Mouse (Mus musculus): ENCODE measurements around the gene Eps8. TPM values are rescaled to one million over a fixed set of nuclear protein-coding genes. Genes with fewer than 3 reads are reported as not detected.

Eps8 gene
- polyA plus RNA-seq, 1 experiment from 2014 or later, result 16.2 TPM

DNA sequence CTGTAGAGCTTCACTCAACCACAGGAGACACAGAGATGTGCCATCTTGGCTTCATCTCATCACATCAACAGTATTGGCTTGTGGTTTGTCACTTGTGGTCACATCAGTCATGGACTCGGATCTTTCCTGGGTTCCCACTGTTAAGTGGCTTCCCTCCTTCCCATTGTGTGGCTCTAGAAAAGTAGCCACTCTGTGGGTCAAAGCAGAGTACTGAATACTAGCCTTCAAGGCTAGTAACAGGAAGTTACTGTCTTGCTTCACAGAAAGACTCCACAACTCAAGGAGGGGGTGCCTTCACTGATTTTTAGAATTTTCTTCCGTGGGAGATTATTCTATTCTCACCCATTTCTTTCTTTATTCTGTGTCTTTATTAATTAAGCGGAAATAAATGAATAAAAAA is 109.3 kb downstream of the Eps8 start:
- Histone ChIP-seq H3K4me2 (no peak overlapping the region), H3K4me3 (no peak overlapping the region), H3K9ac (no peak overlapping the region), H3K27me3 (replicated peaks) (no peaks in the 10 kb centered on the region), H3K4me1 (replicated peaks) (peaks cover 48% of the 10 kb centered on the region), H3K27ac (ENCODE audit: poor library complexity, severe bottlenecking) (no peak overlapping the region), H3K36me3 (no peaks in the 10 kb centered on the region), H3K9me3 (replicated peaks) (0 out of 2 replicates have a peak, but pooled peaks cover 5% of the 10 kb centered on the region)
- no peak for ATAC-seq (ENCODE audit: insufficient number of reproducible peaks, low FRiP score)
- 83% methylated on average over 3 of the region's 3 CpGs for WGBS

DNA sequence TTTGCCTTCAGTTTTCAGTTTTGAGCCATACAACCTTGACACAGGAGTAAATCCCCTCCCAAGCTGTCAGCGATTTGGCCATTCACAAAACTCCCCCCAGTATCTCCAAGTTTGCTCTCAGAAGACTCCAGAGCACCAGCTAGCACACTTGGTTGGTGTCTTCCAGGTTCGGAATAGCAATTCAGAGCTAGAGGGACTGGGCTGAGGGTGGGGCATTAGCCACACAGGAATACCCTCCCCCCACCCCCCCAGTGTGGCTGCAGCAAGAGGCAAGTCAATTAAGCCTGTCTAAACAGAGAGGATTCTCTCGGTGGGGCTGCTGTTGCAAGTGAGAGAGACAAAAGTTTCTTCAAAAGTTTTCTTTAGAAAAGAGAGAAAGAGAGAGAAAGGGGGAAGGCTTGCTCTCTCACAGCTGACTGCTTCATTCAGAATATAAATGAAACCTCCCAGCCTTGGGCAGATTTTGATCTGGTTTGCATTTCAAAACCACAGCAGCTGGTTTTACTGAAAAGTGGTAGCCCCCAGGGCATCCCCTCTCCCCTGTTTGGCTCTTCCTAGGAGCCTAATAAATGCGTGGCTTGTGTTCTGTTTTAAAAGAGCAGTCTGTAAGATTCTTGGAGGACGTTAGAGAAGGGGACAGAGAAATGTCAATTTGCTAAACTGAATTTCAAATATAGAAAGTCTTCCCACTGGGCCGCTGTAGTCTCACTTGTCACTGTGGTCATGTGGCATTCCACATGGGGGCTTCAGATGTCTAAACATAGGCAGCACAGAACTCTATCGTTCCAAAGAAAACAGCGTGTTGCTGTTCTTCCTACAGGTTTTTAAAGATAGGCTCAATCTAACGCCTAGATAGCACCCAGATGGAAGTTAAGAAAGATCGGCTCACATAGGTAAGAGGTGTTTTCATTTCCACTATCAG is 112.2 kb downstream of the Eps8 start:
- H3K4me2 ChIP-seq, result peak overlapping the region; percentile 29
- 0 out of 2 replicates have a peak overlapping the region, but pooled peaks have one; percentile 7 for H3K27ac ChIP-seq (ENCODE audit: poor library complexity, severe bottlenecking)

DNA sequence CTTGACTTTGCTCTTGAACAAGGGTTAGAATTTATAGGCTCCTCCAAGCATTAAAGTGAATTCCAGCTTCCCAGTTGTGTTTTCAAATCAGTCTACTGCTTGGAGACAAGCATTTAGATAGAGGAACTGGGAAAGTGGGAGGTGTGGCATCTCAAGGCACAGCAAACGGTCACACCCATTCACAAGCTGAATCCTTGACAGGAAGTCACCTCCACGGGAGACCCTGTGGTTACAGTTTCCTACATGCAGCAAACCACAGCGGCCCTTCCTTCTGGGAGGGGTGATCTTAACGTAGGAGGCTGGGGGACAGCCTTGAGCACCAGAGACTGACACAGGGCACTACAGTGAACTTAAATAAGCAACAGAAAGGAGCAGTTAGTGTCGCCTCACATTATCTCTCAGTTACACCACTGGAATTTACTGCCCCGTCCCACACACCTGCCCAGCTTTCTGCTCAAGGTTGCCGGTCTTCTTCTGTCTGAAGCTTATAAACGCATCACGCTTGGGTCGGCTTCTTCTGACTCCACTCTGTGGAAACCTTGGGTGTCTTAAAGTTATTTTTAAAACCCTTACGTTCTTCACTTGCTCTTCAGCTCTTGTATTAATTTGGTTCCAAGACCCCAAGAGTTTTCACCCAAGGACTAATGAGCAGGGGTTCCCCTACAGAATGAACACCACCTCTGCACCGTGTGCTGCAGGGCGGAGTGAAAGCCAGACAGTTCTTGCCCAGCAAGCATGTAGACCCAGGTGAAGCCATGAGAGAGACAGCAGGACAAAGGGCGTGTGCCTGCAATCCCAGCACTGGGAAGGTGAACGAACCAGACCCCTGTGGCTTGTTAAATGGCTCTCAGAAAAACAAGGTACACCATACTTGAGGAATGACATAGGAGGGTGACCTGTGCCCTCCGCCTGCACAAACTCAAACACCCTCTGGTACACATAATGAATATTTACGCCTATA is 113.2 kb downstream of the Eps8 start:
- no peak for ATAC-seq (ENCODE audit: insufficient number of reproducible peaks, low FRiP score)
- 46% methylated on average over 17 of the region's 17 CpGs for WGBS
- Histone ChIP-seq H3K27me3 (replicated peaks) (no peaks in the 10 kb centered on the region), H3K36me3 (no peaks in the 10 kb centered on the region), H3K4me2 (no peak overlapping the region), H3K27ac (ENCODE audit: poor library complexity, severe bottlenecking) (no peak overlapping the region), H3K9me3 (replicated peaks) (0 out of 2 replicates have a peak, but pooled peaks cover 5% of the 10 kb centered on the region), H3K9ac (no peak overlapping the region), H3K4me1 (replicated peaks) (peaks cover 28% of the 10 kb centered on the region), H3K4me3 (no peak overlapping the region)

More for the DNA sequence above, 112.2 kb downstream of the Eps8 start:
- ATAC-seq (ENCODE audit: insufficient number of reproducible peaks, low FRiP score), result no peak
- no peak overlapping the region for H3K4me3 ChIP-seq
- no peaks in the 10 kb centered on the region for H3K27me3 ChIP-seq (replicated peaks)
- no peaks in the 10 kb centered on the region for H3K36me3 ChIP-seq
- 9% methylated on average over 10 of the region's 10 CpGs for WGBS
- H3K9ac ChIP-seq, result no peak overlapping the region
- H3K9me3 ChIP-seq (replicated peaks), result 0 out of 2 replicates have a peak, but pooled peaks cover 5% of the 10 kb centered on the region
- peaks cover 30% of the 10 kb centered on the region for H3K4me1 ChIP-seq (replicated peaks)

GRCm38 (mm10) chr6:137540800-137541199 is 113.9 kb downstream of the Eps8 start:
- Histone ChIP-seq H3K27ac (ENCODE audit: poor library complexity, severe bottlenecking) (no peak overlapping the region), H3K4me1 (replicated peaks) (peaks cover 28% of the 10 kb centered on the region), H3K4me2 (no peak overlapping the region), H3K4me3 (no peak overlapping the region), H3K9me3 (replicated peaks) (0 out of 2 replicates have a peak, but pooled peaks cover 8% of the 10 kb centered on the region), H3K9ac (no peak overlapping the region), H3K27me3 (replicated peaks) (no peaks in the 10 kb centered on the region), H3K36me3 (peaks cover 4% of the 10 kb centered on the region)
- no peak for ATAC-seq (ENCODE audit: insufficient number of reproducible peaks, low FRiP score)
- 73% methylated on average over 5 of the region's 5 CpGs for WGBS

GRCm38 (mm10) chr6:137540346-137540745 is 114.3 kb downstream of the Eps8 start:
- no peaks in the 10 kb centered on the region for H3K27me3 ChIP-seq (replicated peaks)
- H3K4me1 ChIP-seq (replicated peaks), result peaks cover 28% of the 10 kb centered on the region
- H3K9me3 ChIP-seq (replicated peaks), result 0 out of 2 replicates have a peak, but pooled peaks cover 9% of the 10 kb centered on the region
- no peak overlapping the region for H3K9ac ChIP-seq
- H3K4me3 ChIP-seq, result no peak overlapping the region
- no peak for ATAC-seq (ENCODE audit: insufficient number of reproducible peaks, low FRiP score)
- no peak overlapping the region for H3K27ac ChIP-seq (ENCODE audit: poor library complexity, severe bottlenecking)
- H3K36me3 ChIP-seq, result peaks cover 4% of the 10 kb centered on the region
- no peak overlapping the region for H3K4me2 ChIP-seq
- WGBS, result 77% methylated on average over 6 of the region's 6 CpGs

- Histone ChIP-seq H3K36me3 (peaks cover 4% of the 10 kb centered on the region), H3K4me1 (replicated peaks) (peaks cover 28% of the 10 kb centered on the region), H3K27ac (ENCODE audit: poor library complexity, severe bottlenecking) (no peak overlapping the region), H3K9me3 (replicated peaks) (0 out of 2 replicates have a peak, but pooled peaks cover 4% of the 10 kb centered on the region), H3K4me3 (no peak overlapping the region), H3K4me2 (no peak overlapping the region), H3K9ac (no peak overlapping the region), H3K27me3 (replicated peaks) (no peaks in the 10 kb centered on the region)
- ATAC-seq (ENCODE audit: insufficient number of reproducible peaks, low FRiP score), result no peak
- 66% methylated on average over 7 of the region's 7 CpGs for WGBS
Measured at GRCm38 (mm10) chr6:137539219-137539618, 115.5 kb downstream of the Eps8 start.

DNA sequence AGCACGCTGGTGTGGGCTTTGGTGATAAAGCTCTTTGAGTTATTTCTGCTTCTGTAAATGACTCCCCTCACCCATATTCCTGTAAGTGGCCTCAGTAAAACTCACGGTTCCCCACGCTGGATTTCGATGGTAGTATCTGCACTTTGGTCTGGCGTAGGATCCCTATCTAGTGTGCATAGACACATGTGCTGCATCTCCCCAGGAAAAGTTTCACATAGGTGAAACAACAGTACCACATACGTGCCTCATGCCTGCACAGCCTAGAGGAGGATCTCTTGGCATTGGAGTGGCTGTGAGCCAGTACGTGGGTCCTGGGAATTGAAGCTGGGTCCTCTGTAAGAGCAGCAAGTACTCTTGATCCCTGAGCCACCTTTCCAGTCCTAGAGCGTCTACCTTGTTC is 121.9 kb downstream of the Eps8 start:
- WGBS, result 76% methylated on average over 8 of the region's 8 CpGs
- H3K4me2 ChIP-seq, result no peak overlapping the region
- no peak overlapping the region for H3K9ac ChIP-seq
- no peaks in the 10 kb centered on the region for H3K27me3 ChIP-seq (replicated peaks)
- H3K4me1 ChIP-seq (replicated peaks), result 0 out of 2 replicates have a peak, but pooled peaks cover 1% of the 10 kb centered on the region
- no peak overlapping the region for H3K27ac ChIP-seq (ENCODE audit: poor library complexity, severe bottlenecking)
- no peak for ATAC-seq (ENCODE audit: insufficient number of reproducible peaks, low FRiP score)
- H3K9me3 ChIP-seq (replicated peaks), result 0 out of 2 replicates have a peak, but pooled peaks cover 4% of the 10 kb centered on the region
- peaks cover 4% of the 10 kb centered on the region for H3K36me3 ChIP-seq
- H3K4me3 ChIP-seq, result no peak overlapping the region

DNA sequence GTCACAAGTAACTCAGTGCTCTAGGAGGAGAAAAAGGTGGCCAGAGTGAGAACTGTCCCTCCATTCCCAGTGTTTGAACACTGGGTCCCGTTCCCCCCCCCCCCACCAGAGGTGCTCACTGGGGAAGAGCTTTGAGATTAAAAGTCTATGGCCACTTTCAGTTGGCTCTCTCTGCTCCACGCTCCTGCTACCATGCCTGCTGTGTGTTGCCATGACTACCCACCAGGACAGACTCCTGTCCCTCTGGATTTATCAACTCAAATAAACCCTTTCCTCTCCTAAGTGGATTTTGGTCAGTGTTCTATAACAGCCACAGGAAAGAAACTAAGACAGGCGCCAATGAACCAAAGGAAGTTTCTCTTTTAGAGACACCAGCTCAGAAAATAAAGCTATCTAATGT is 128.9 kb downstream of the Eps8 start:
- Histone ChIP-seq H3K9me3 (replicated peaks) (no peaks in the 10 kb centered on the region), H3K36me3 (peaks cover 4% of the 10 kb centered on the region; the same call in 1 of the 2 replicates), H3K27me3 (replicated peaks) (no peaks in the 10 kb centered on the region), H3K4me3 (no peak overlapping the region), H3K4me2 (no peak overlapping the region), H3K27ac (ENCODE audit: poor library complexity, severe bottlenecking) (no peak overlapping the region), H3K9ac (no peak overlapping the region), H3K4me1 (replicated peaks) (0 out of 2 replicates have a peak, but pooled peaks cover 7% of the 10 kb centered on the region)
- 20% methylated on average over 3 of the region's 3 CpGs for WGBS
- no peak for ATAC-seq (ENCODE audit: insufficient number of reproducible peaks, low FRiP score)

GRCm38 (mm10) chr6:137520343-137520704 is 134.4 kb downstream of the Eps8 start:
- H3K4me1 ChIP-seq (replicated peaks), result 0 out of 2 replicates have a peak, but pooled peaks cover 3% of the 10 kb centered on the region
- no peaks in the 10 kb centered on the region for H3K9me3 ChIP-seq (replicated peaks)
- H3K27me3 ChIP-seq (replicated peaks), result no peaks in the 10 kb centered on the region
- ATAC-seq (ENCODE audit: insufficient number of reproducible peaks, low FRiP score), result no peak
- H3K4me2 ChIP-seq, result no peak overlapping the region
- peaks cover 4% of the 10 kb centered on the region; the same call in 1 of the 2 replicates for H3K36me3 ChIP-seq
- H3K27ac ChIP-seq (ENCODE audit: poor library complexity, severe bottlenecking), result no peak overlapping the region
- H3K4me3 ChIP-seq, result no peak overlapping the region
- no peak overlapping the region for H3K9ac ChIP-seq
- WGBS, result 81% methylated on average over 8 of the region's 8 CpGs

DNA sequence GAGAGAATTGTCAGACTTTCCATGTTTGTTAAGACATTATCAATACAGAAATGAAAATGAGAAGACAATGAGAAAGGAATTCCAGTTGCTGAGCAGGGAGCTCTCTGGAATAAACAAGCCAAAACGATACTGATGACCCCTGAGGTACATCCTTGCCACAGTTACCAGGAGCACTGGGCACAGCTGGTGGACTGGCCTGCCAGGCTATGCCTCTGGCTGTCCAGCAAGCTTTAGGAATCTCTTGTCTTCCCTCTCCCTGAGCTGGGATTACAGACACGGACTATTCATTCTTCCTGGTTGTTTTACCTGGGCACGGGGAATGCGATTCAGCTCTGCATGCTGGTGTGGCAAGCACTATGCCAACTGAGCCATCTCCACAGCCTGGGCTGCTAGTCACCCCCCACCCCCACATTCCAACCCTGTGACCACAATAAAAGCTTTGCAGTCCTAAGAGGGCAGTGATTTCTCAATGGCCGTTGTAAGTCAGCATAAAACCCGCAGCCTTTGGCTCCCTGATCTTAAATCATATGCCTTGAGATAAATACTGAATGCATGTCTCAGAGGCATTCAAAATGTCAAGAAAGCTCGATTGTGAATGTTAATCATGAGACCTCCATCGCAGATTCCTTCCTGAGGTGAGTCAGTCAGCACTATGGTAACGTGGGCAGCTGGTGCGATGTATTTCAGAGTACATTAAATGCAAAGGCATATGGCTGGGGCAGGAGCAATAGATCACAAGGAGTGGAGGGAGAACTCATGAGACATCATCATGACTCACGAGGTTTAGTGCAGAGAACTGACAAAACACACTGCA is 134.9 kb downstream of the Eps8 start:
- Histone ChIP-seq H3K9ac (no peak overlapping the region), H3K4me2 (no peak overlapping the region), H3K9me3 (replicated peaks) (no peaks in the 10 kb centered on the region), H3K4me3 (no peak overlapping the region), H3K27me3 (replicated peaks) (no peaks in the 10 kb centered on the region), H3K36me3 (peaks cover 4% of the 10 kb centered on the region; the same call in 1 of the 2 replicates), H3K4me1 (replicated peaks) (0 out of 2 replicates have a peak, but pooled peaks cover 3% of the 10 kb centered on the region), H3K27ac (ENCODE audit: poor library complexity, severe bottlenecking) (no peak overlapping the region)
- 72% methylated on average over 11 of the region's 11 CpGs for WGBS
- ATAC-seq (ENCODE audit: insufficient number of reproducible peaks, low FRiP score), result no peak

Data from heart, embryonic 12.5 days (tissue).